Mouse (Mus musculus) E14TG2a.4 (cell line): Measurements from ENCODE around the gene Sp9.

Experiments
- CTCF ChIP-seq: conservative IDR thresholded peaks from 2 replicates; pipeline ENCODE4 v1.5.1; 2014; ENCODE audit warnings: low read length
- NANOG ChIP-seq: IDR thresholded peaks from 2 replicates; pipeline ENCODE4 v1.6.1; 2014; ENCODE audit warnings: borderline replicate concordance, low read length, mixed read lengths
- POU5F1 ChIP-seq: IDR thresholded peaks from 2 replicates; pipeline ENCODE4 v1.6.1; 2014; ENCODE audit warnings: low read length, borderline replicate concordance

- TF ChIP-seq CTCF (no peak), POU5F1 (no peak), NANOG (no peak)
These were observed 47.5 kb downstream of the Sp9 start for GRCm38 (mm10) chr2:73319218-73319617.
